Mouse (Mus musculus): ENCODE measurements around the gene Rnf187. TPM values are rescaled to one million over a fixed set of nuclear protein-coding genes. Genes with fewer than 3 reads are reported as not detected.

The Rnf187 gene
- polyA plus RNA-seq, 1 experiment: 160 TPM

- no peak overlapping the region for H3K4me3 ChIP-seq (ENCODE audit: low read depth, low read length)
- H3K27ac ChIP-seq (ENCODE audit: insufficient read depth, low read depth, low read length): no peak overlapping the region
- no peak for TF ChIP-seq POLR2A (IDR thresholded peaks at IDR 0.05; ENCODE audit: low read depth, low read length)
- no peak for TF ChIP-seq CTCF (IDR thresholded peaks at IDR 0.05; ENCODE audit: extremely low read depth, insufficient read length, insufficient replicate concordance, low read depth, low read length)
- H3K36me3 ChIP-seq (ENCODE audit: control insufficient read depth, insufficient read depth, low read length): peaks cover 1% of the 10 kb centered on the region; the same call in 1 of the 2 replicates
- H3K27me3 ChIP-seq (ENCODE audit: control insufficient read depth, insufficient read depth, low read length): no peaks in the 10 kb centered on the region
- 77% methylated on average over 3 of the region's 3 CpGs for WGBS
- peaks cover 4% of the 10 kb centered on the region; the same call in 1 of the 2 replicates for H3K4me1 ChIP-seq (ENCODE audit: control insufficient read depth, insufficient read depth, insufficient read length, low read length)
Observed at GRCm38 (mm10) chr11:58974414-58974813, 35.7 kb upstream of the Rnf187 start.

- Histone ChIP-seq H3K36me3 (ENCODE audit: control insufficient read depth, insufficient read depth, low read length) (peaks cover 1% of the 10 kb centered on the region; the same call in 1 of the 2 replicates), H3K4me1 (ENCODE audit: control insufficient read depth, insufficient read depth, insufficient read length, low read length) (no peaks in the 10 kb centered on the region; the same call in 1 of the 2 replicates), H3K27me3 (ENCODE audit: control insufficient read depth, insufficient read depth, low read length) (no peaks in the 10 kb centered on the region), H3K27ac (ENCODE audit: insufficient read depth, low read depth, low read length) (no peak overlapping the region), H3K4me3 (ENCODE audit: low read depth, low read length) (no peak overlapping the region)
- WGBS: 90% methylated on average over 3 of the region's 3 CpGs
- TF ChIP-seq POLR2A (IDR thresholded peaks at IDR 0.05; ENCODE audit: low read depth, low read length): no peak
- TF ChIP-seq CTCF (IDR thresholded peaks at IDR 0.05; ENCODE audit: extremely low read depth, insufficient read length, insufficient replicate concordance, low read depth, low read length): no peak
Observed at GRCm38 (mm10) chr11:58971796-58972195, 33.1 kb upstream of the Rnf187 start.

GRCm38 (mm10) chr11:58970831-58971530 lies 32.3 kb upstream of the Rnf187 start:
- no peak overlapping the region for H3K4me3 ChIP-seq (ENCODE audit: low read depth, low read length)
- H3K36me3 ChIP-seq (ENCODE audit: control insufficient read depth, insufficient read depth, low read length): peaks cover 1% of the 10 kb centered on the region; the same call in 1 of the 2 replicates
- no peak overlapping the region for H3K27ac ChIP-seq (ENCODE audit: insufficient read depth, low read depth, low read length)
- WGBS: 88% methylated on average over 21 of the region's 21 CpGs
- H3K27me3 ChIP-seq (ENCODE audit: control insufficient read depth, insufficient read depth, low read length): no peaks in the 10 kb centered on the region
- H3K4me1 ChIP-seq (ENCODE audit: control insufficient read depth, insufficient read depth, insufficient read length, low read length): no peaks in the 10 kb centered on the region; the same call in 1 of the 2 replicates
- no peak for TF ChIP-seq CTCF (IDR thresholded peaks at IDR 0.05; ENCODE audit: extremely low read depth, insufficient read length, insufficient replicate concordance, low read depth, low read length)
- no peak for TF ChIP-seq POLR2A (IDR thresholded peaks at IDR 0.05; ENCODE audit: low read depth, low read length)

GRCm38 (mm10) chr11:58969659-58970058 lies 30.9 kb upstream of the Rnf187 start:
- H3K27ac ChIP-seq (ENCODE audit: insufficient read depth, low read depth, low read length): no peak overlapping the region
- H3K4me3 ChIP-seq (ENCODE audit: low read depth, low read length): no peak overlapping the region
- H3K36me3 ChIP-seq (ENCODE audit: control insufficient read depth, insufficient read depth, low read length): peaks cover 1% of the 10 kb centered on the region; the same call in 1 of the 2 replicates
- 31% methylated on average over 6 of the region's 6 CpGs for WGBS
- peaks cover 4% of the 10 kb centered on the region for H3K4me1 ChIP-seq (ENCODE audit: control insufficient read depth, insufficient read depth, insufficient read length, low read length)
- no peaks in the 10 kb centered on the region for H3K27me3 ChIP-seq (ENCODE audit: control insufficient read depth, insufficient read depth, low read length)
- TF ChIP-seq CTCF (IDR thresholded peaks at IDR 0.05; ENCODE audit: extremely low read depth, insufficient read length, insufficient replicate concordance, low read depth, low read length) (no peak), POLR2A (IDR thresholded peaks at IDR 0.05; ENCODE audit: low read depth, low read length) (no peak)

GRCm38 (mm10) chr11:58969027-58969426 lies 30.3 kb upstream of the Rnf187 start:
- peaks cover 4% of the 10 kb centered on the region for H3K4me1 ChIP-seq (ENCODE audit: control insufficient read depth, insufficient read depth, insufficient read length, low read length)
- WGBS: 77% methylated on average over 8 of the region's 8 CpGs
- H3K36me3 ChIP-seq (ENCODE audit: control insufficient read depth, insufficient read depth, low read length): peaks cover 1% of the 10 kb centered on the region; the same call in 1 of the 2 replicates
- TF ChIP-seq POLR2A (IDR thresholded peaks at IDR 0.05; ENCODE audit: low read depth, low read length) (no peak), CTCF (IDR thresholded peaks at IDR 0.05; ENCODE audit: extremely low read depth, insufficient read length, insufficient replicate concordance, low read depth, low read length) (no peak)
- H3K27me3 ChIP-seq (ENCODE audit: control insufficient read depth, insufficient read depth, low read length): no peaks in the 10 kb centered on the region
- no peak overlapping the region for H3K27ac ChIP-seq (ENCODE audit: insufficient read depth, low read depth, low read length)
- H3K4me3 ChIP-seq (ENCODE audit: low read depth, low read length): no peak overlapping the region

- Histone ChIP-seq H3K27ac (ENCODE audit: insufficient read depth, low read depth, low read length) (no peak overlapping the region), H3K4me3 (ENCODE audit: low read depth, low read length) (no peak overlapping the region), H3K36me3 (ENCODE audit: control insufficient read depth, insufficient read depth, low read length) (peaks cover 1% of the 10 kb centered on the region; the same call in 1 of the 2 replicates), H3K4me1 (ENCODE audit: control insufficient read depth, insufficient read depth, insufficient read length, low read length) (peaks cover 7% of the 10 kb centered on the region), H3K27me3 (ENCODE audit: control insufficient read depth, insufficient read depth, low read length) (no peaks in the 10 kb centered on the region)
- WGBS: 65% methylated on average over 7 of the region's 7 CpGs
- TF ChIP-seq CTCF (IDR thresholded peaks at IDR 0.05; ENCODE audit: extremely low read depth, insufficient read length, insufficient replicate concordance, low read depth, low read length): no peak
- no peak for TF ChIP-seq POLR2A (IDR thresholded peaks at IDR 0.05; ENCODE audit: low read depth, low read length)
Observed at GRCm38 (mm10) chr11:58968551-58968950, 29.8 kb upstream of the Rnf187 start.

- Histone ChIP-seq H3K27ac (ENCODE audit: insufficient read depth, low read depth, low read length) (no peak overlapping the region), H3K36me3 (ENCODE audit: control insufficient read depth, insufficient read depth, low read length) (peaks cover 1% of the 10 kb centered on the region; the same call in 1 of the 2 replicates), H3K4me3 (ENCODE audit: low read depth, low read length) (no peak overlapping the region), H3K27me3 (ENCODE audit: control insufficient read depth, insufficient read depth, low read length) (no peaks in the 10 kb centered on the region), H3K4me1 (ENCODE audit: control insufficient read depth, insufficient read depth, insufficient read length, low read length) (peaks cover 7% of the 10 kb centered on the region)
- TF ChIP-seq POLR2A (IDR thresholded peaks at IDR 0.05; ENCODE audit: low read depth, low read length) (no peak), CTCF (IDR thresholded peaks at IDR 0.05; ENCODE audit: extremely low read depth, insufficient read length, insufficient replicate concordance, low read depth, low read length) (no peak)
- WGBS: 94% methylated on average over 1 of the region's 1 CpGs
Observed at GRCm38 (mm10) chr11:58967346-58967745, 28.6 kb upstream of the Rnf187 start.

Measured in small intestine, adult 2 months (tissue).